7 mouse cellular contexts compared by ENCODE assay signal in the genomic region with DNA sequence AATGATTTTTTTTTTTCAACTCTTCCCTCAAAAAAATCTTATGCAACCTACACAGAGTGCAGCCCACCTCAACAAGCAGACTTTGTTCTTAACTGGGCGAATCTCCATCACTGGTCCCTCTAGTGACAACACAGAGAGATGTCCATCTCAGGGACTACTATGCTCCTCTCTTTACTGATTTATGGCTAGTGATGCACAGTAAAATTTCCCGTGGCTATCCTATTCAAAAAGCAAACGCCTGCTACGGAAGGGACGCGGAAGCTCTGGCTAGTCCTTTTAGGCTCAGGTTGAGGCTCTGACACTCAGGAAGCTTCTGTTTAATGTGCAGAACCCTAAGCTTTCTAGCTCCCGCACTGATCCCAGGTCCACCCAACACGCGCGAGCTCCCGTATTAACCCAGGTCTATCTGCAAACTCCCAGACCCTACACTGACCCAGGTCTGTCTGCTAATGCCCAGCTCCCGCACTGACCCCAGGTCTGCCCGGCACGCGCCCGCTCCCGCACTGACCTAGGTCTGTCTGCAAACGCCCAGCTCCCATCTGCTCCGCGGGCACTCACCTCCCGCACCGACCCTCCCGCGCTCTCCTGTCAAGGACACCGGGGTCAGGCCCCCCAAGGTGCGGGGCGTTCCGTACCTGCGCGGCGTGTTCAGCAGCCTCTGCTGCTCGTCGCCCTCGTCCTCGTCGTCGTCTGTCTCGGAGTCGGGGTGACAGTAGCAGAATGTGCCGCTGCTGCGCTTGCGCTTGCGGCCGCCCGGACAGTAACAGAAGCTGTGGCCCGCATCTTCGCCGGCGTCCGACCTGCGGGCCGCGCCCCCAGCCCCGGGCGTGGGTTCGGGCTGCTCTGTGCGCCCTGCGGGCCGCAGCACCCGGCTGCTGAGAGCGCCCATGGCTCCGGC. TPM values are rescaled to one million over a fixed set of nuclear protein-coding genes. Genes with fewer than 3 reads are reported as not detected.
A peak's percentile ranks its signal among the peaks of the same experiment; 100 is the strongest.
DNase-seq lines count a peak whose midpoint lies in the region; ATAC-seq and TF ChIP-seq lines count a peak whose summit lies in the region.

No protein-coding gene starts in this region.

- H3K27ac ChIP-seq in hindbrain, postnatal 0 days, result peak overlapping the region; percentile 94
- H3K27ac ChIP-seq in liver, embryonic 14.5 days, result peak overlapping the region; percentile 52
- peak overlapping the region; percentile 15; the same call in 1 of the 2 replicates for H3K27ac ChIP-seq in olfactory bulb, adult 2 months (ENCODE audit: insufficient read depth, low read depth, low read length)

- DNase-seq in 416B (ENCODE audit: low read depth), result peak; percentile 48
- peak; percentile 69 for DNase-seq in cerebellum, adult 9-10 months
- DNase-seq in hindbrain, postnatal 0 days (ENCODE audit: low spot score), result peak; percentile 52
- peak in 2 of 3 experiments; percentile 9 to 19 for DNase-seq in liver, embryonic 14.5 days (ENCODE audit: low read depth in 3 of 3, low spot score in 3 of 3)

- peak overlapping the region; percentile 84 for H3ac ChIP-seq in C2C12 (ENCODE audit: control insufficient read depth, insufficient read length, low read depth)

- H3K79me2 ChIP-seq in C2C12 (ENCODE audit: control insufficient read depth, insufficient read depth), result peaks cover 50% of the 10 kb centered on the region

- H3K79me3 ChIP-seq in C2C12 (ENCODE audit: low read depth), result peaks cover 7% of the 10 kb centered on the region

- peak overlapping the region; percentile 89 for H3K9ac ChIP-seq in hindbrain, postnatal 0 days (replicated peaks; ENCODE audit: low read length)
- H3K9ac ChIP-seq in liver, embryonic 14.5 days (replicated peaks), result peak overlapping the region; percentile 66

- no peaks in the 10 kb centered on the region for H3K9me3 ChIP-seq in hindbrain, postnatal 0 days (ENCODE audit: low read length)
- no peaks in the 10 kb centered on the region for H3K9me3 ChIP-seq in liver, embryonic 14.5 days (ENCODE audit: control insufficient read depth, low read length)

- peaks cover 14% of the 10 kb centered on the region for H3K4me1 ChIP-seq in hindbrain, postnatal 0 days (ENCODE audit: insufficient read depth, low read length)
- peaks cover 0 to 16% of the 10 kb centered on the region in 2 experiments; a peak in 2 of 4 replicates for H3K4me1 ChIP-seq in liver, embryonic 14.5 days (replicated peaks; ENCODE audit: control insufficient read depth in 2 of 2, insufficient read depth in 2 of 2, low read length in 1 of 2)
- peaks cover 4% of the 10 kb centered on the region; the same call in 1 of the 2 replicates for H3K4me1 ChIP-seq in olfactory bulb, adult 2 months (ENCODE audit: control insufficient read depth, insufficient read depth, low read length)

- no peak for TF ChIP-seq EP300 in liver, embryonic 14.5 days (IDR thresholded peaks at IDR 0.05; ENCODE audit: low read depth)

- TF ChIP-seq POLR2A in olfactory bulb, adult 2 months (IDR thresholded peaks at IDR 0.05; ENCODE audit: insufficient read depth, low read depth, low read length), result no peak

- no peaks in the 10 kb centered on the region for H3K27me3 ChIP-seq in C2C12 (ENCODE audit: control insufficient read depth, insufficient read depth, insufficient read length)
- no peaks in the 10 kb centered on the region for H3K27me3 ChIP-seq in hindbrain, postnatal 0 days (ENCODE audit: insufficient read depth, low read length)
- no peaks in the 10 kb centered on the region for H3K27me3 ChIP-seq in liver, embryonic 14.5 days (ENCODE audit: control insufficient read depth, insufficient read depth, low read length)

- H3K4me3 ChIP-seq in C2C12 (ENCODE audit: insufficient read depth, poor library complexity, severe bottlenecking), result peak overlapping the region; percentile 84
- peak overlapping the region; percentile 97 for H3K4me3 ChIP-seq in hindbrain, postnatal 0 days (ENCODE audit: low read length)
- peak overlapping the region; percentile 67 to 68 for H3K4me3 ChIP-seq in liver, embryonic 14.5 days (ENCODE audit: insufficient read depth in 1 of 2, low read depth in 2 of 2, low read length in 2 of 2)
- H3K4me3 ChIP-seq in olfactory bulb, adult 2 months (ENCODE audit: insufficient read depth, low read depth, low read length), result peak overlapping the region; percentile 77

- TF ChIP-seq CTCF in C2C12 (IDR thresholded peaks at IDR 0.05; ENCODE audit: control insufficient read depth, insufficient read depth, insufficient read length), result no peak
- TF ChIP-seq CTCF in hindbrain, postnatal 0 days (IDR thresholded peaks at IDR 0.05; ENCODE audit: low read depth), result peak; percentile 16; the same call in 1 of the 2 replicates
- TF ChIP-seq CTCF in liver, embryonic 14.5 days (IDR thresholded peaks at IDR 0.05; ENCODE audit: low read depth), result no peak
- TF ChIP-seq CTCF in olfactory bulb, adult 2 months (IDR thresholded peaks at IDR 0.05; ENCODE audit: insufficient read depth, low read depth, low read length), result no peak

- peak overlapping the region; percentile 83 for H3K4me2 ChIP-seq in hindbrain, postnatal 0 days (ENCODE audit: low read depth, low read length)
- peak overlapping the region; percentile 98 for H3K4me2 ChIP-seq in liver, embryonic 14.5 days (ENCODE audit: low read depth)

- peaks cover 21% of the 10 kb centered on the region for H3K36me3 ChIP-seq in C2C12 (ENCODE audit: control insufficient read depth, insufficient read depth)
- no peaks in the 10 kb centered on the region for H3K36me3 ChIP-seq in hindbrain, postnatal 0 days (ENCODE audit: insufficient read depth, low read length)
- no peaks in the 10 kb centered on the region for H3K36me3 ChIP-seq in liver, embryonic 14.5 days (replicated peaks; ENCODE audit: control insufficient read depth, insufficient read depth, low read depth)

- under 1% methylated on average over 52 of the region's 62 CpGs for WGBS in hindbrain, postnatal 0 days
- WGBS in liver, embryonic 14.5 days (ENCODE audit: insufficient replicate concordance), result under 1% methylated on average over 62 of the region's 62 CpGs
- under 1% methylated on average over 62 of the region's 62 CpGs for WGBS in olfactory bulb, adult 2 months

- ATAC-seq in frontal cortex, adult (ENCODE audit: low TSS enrichment), result peak; percentile 59
- peak; percentile 80 for ATAC-seq in hindbrain, postnatal 0 days
- ATAC-seq in liver, embryonic 14.5 days (ENCODE audit: insufficient read depth), result peak; percentile 42

TF ChIP-seq in C2C12, 6 proteins besides CTCF, POLR2A, EP300 and RAD21:
- TF ChIP-seq USF1 (IDR thresholded peaks at IDR 0.05; ENCODE audit: low read depth) (no peak), CEBPB (IDR thresholded peaks at IDR 0.05; ENCODE audit: low read depth) (no peak), MYOD1 (IDR thresholded peaks at IDR 0.05; ENCODE audit: control insufficient read depth, insufficient read length, low read depth) (no peak), MYOG (IDR thresholded peaks at IDR 0.05; ENCODE audit: control insufficient read depth, extremely low read depth, insufficient read length) (no peak), FOSL1 (IDR thresholded peaks at IDR 0.05; ENCODE audit: insufficient read depth, low read length, poor library complexity, severe bottlenecking) (no peak), MAX (IDR thresholded peaks at IDR 0.05) (no peak)

RNA-seq across cellular contexts. Expression of gene Gmcl1, which starts 0.7 kb away (rescaled TPM):
- polyA plus RNA-seq in C2C12 (2012; fragmentation: generic; extraction: Trizol), result 6.6 TPM
- total RNA-seq in hindbrain, postnatal 0 days (2014; rRNA removed), result 15.9 and 23.5 TPM in 2 replicates
- polyA plus RNA-seq in hindbrain, postnatal 0 days (2015; fragmentation: Nextera tagmentation; extraction: Ambion mirVana), result 25.8 and 26.9 TPM in 2 replicates
- 3.6 and 4.8 TPM in 2 replicates for polyA plus RNA-seq in liver, embryonic 14.5 days (2012; rRNA removed)
- polyA plus RNA-seq in liver, embryonic 14.5 days (2014; fragmentation: Nextera tagmentation; extraction: Ambion mirVana), result 7.4 and 8.3 TPM in 2 replicates
- polyA plus RNA-seq in olfactory bulb, adult 2 months (2012; ENCODE audit: insufficient read depth, insufficient read length, low replicate concordance, missing spikeins), result not detected in 2 replicates

RNA-seq across cellular contexts. Expression of gene Snrnp27, which starts 48.2 kb away (rescaled TPM):
- polyA plus RNA-seq in C2C12 (2012; fragmentation: generic; extraction: Trizol), result 53.1 TPM
- 12.7 and 21.6 TPM in 2 replicates for total RNA-seq in hindbrain, postnatal 0 days (2014; rRNA removed)
- polyA plus RNA-seq in hindbrain, postnatal 0 days (2015; fragmentation: Nextera tagmentation; extraction: Ambion mirVana), result 107 and 114 TPM in 2 replicates
- polyA plus RNA-seq in liver, embryonic 14.5 days (2012; rRNA removed), result 13.6 and 27.2 TPM in 2 replicates
- 54.5 and 58.2 TPM in 2 replicates for polyA plus RNA-seq in liver, embryonic 14.5 days (2014; fragmentation: Nextera tagmentation; extraction: Ambion mirVana)
- not detected in 2 replicates for polyA plus RNA-seq in olfactory bulb, adult 2 months (2012; ENCODE audit: insufficient read depth, insufficient read length, low replicate concordance, missing spikeins)

Comparison
In these comparisons a context has a peak if more than half of its experiments do, and no peak if none do; other contexts are left out.
1. Peak in every context shown above with its lines: DNase-seq, ATAC-seq, H3K4me3 ChIP-seq and H3K27ac ChIP-seq.
2. DNase-seq: peak in every context shown above with its lines; median percentile 69 in cerebellum, adult 9-10 months; 52 in hindbrain, postnatal 0 days; 48 in 416B; 14 in liver, embryonic 14.5 days.
3. H3K27ac ChIP-seq: peak in every context shown above with its lines; median percentile 94 in hindbrain, postnatal 0 days; 52 in liver, embryonic 14.5 days; 15 in olfactory bulb, adult 2 months.